Mouse (Mus musculus) midbrain, embryonic 16.5 days (tissue): ENCODE results near the gene Galnt3. TPM values are rescaled to one million over a fixed set of nuclear protein-coding genes. Genes with fewer than 3 reads are reported as not detected.

Source experiments
- ATAC-seq: fragments of 200-750 bp; cut with Nextera tagmentation; 2 replicates; pipeline ENCODE4 v1.8.0; 2017; ENCODE audit warnings: moderate TSS enrichment
- H3K27ac ChIP-seq: fragments of 300-500 bp; sonication (generic); 2 replicates; pipeline ENCODE4 v1.5.1; 2014; ENCODE audit warnings: mild to moderate bottlenecking, low read length, mixed read lengths
- H3K27me3 ChIP-seq: fragments of 300-500 bp; sonication (generic); 2 replicates; pipeline ENCODE4 v1.6.1; 2014; ENCODE audit warnings: low read depth, low read length, mixed read lengths; ENCODE audit not compliant: control insufficient read depth, insufficient read depth
- H3K36me3 ChIP-seq: fragments of 300-500 bp; sonication (generic); 2 replicates; pipeline ENCODE4 v1.6.1; 2014; ENCODE audit warnings: mild to moderate bottlenecking, low read length, moderate library complexity, mixed read lengths; ENCODE audit not compliant: control insufficient read depth, insufficient read depth
- H3K4me1 ChIP-seq: fragments of 300-500 bp; sonication (generic); 2 replicates; pipeline ENCODE4 v1.6.1; 2014; ENCODE audit warnings: mild to moderate bottlenecking, low read length, mixed read lengths; ENCODE audit not compliant: control insufficient read depth, insufficient read depth
- H3K4me2 ChIP-seq: fragments of 300-500 bp; sonication (generic); 2 replicates; pipeline ENCODE4 v1.6.1; 2014; ENCODE audit warnings: mild to moderate bottlenecking, low read length, mixed read lengths
- H3K4me3 ChIP-seq: fragments of 300-500 bp; sonication (generic); 2 replicates; pipeline ENCODE4 v1.5.1; 2014; ENCODE audit warnings: low read depth, mild to moderate bottlenecking, low read length, moderate library complexity, mixed read lengths
- H3K9ac ChIP-seq: fragments of 300-500 bp; sonication (generic); 2 replicates; pipeline ENCODE4 v1.6.1; 2014; ENCODE audit warnings: low read depth, low read length, mixed read lengths
- H3K9me3 ChIP-seq: fragments of 300-500 bp; sonication (generic); replicated peaks from 2 replicates; pipeline ENCODE4 v1.6.1; 2014; ENCODE audit warnings: mild to moderate bottlenecking, low read length, mixed read lengths; ENCODE audit not compliant: control insufficient read depth, poor library complexity, severe bottlenecking
- WGBS: fragments of 180-500 bp; shearing (Covaris S2); extraction: QIAGEN DNeasy Blood & Tissue Kit; methylation state at CpG from one replicate; pipeline ENCODE4 v1.1.7; 2014; 5-methylcytosine and 5-hydroxymethylcytosine counted together
- polyA plus RNA-seq: library from polyadenylated mRNA; unstranded; fragments of >200 nt; fragmentation: Nextera tagmentation; extraction: Ambion mirVana; gene quantifications from 2 replicates; pipeline ENCODE4 v1.2.1, GENCODE M21; 2015

Gene Galnt3
- polyA plus RNA-seq, 1 experiment from 2014 or later, result 2.0 TPM

- Histone ChIP-seq H3K4me2 (no peak overlapping the region), H3K36me3 (no peaks in the 10 kb centered on the region), H3K9ac (no peak overlapping the region), H3K4me3 (no peak overlapping the region), H3K27ac (no peak overlapping the region), H3K27me3 (no peaks in the 10 kb centered on the region), H3K4me1 (no peaks in the 10 kb centered on the region; the same call in 1 of the 2 replicates), H3K9me3 (no peaks in the 10 kb centered on the region)
- WGBS, result 46% methylated on average over 4 of the region's 4 CpGs
- ATAC-seq, result no peak
Observed at GRCm38 (mm10) chr2:66146473-66146872, 21.7 kb upstream of the Galnt3 start.

GRCm38 (mm10) chr2:66144770-66145169 is 20.0 kb upstream of the Galnt3 start:
- no peaks in the 10 kb centered on the region for H3K27me3 ChIP-seq
- H3K36me3 ChIP-seq, result no peaks in the 10 kb centered on the region
- no peaks in the 10 kb centered on the region; the same call in 1 of the 2 replicates for H3K4me1 ChIP-seq
- H3K9ac ChIP-seq, result no peak overlapping the region
- H3K4me3 ChIP-seq, result no peak overlapping the region
- no peak overlapping the region for H3K4me2 ChIP-seq
- no peaks in the 10 kb centered on the region for H3K9me3 ChIP-seq
- no peak for ATAC-seq
- H3K27ac ChIP-seq, result no peak overlapping the region
- whole genome bisulfite sequencing, result 74% methylated on average over 5 of the region's 5 CpGs

GRCm38 (mm10) chr2:66143284-66143683 is 18.5 kb upstream of the Galnt3 start:
- H3K4me2 ChIP-seq, result no peak overlapping the region
- H3K9ac ChIP-seq, result no peak overlapping the region
- H3K36me3 ChIP-seq, result no peaks in the 10 kb centered on the region
- H3K4me3 ChIP-seq, result no peak overlapping the region
- WGBS, result 92% methylated on average over 4 of the region's 4 CpGs
- no peaks in the 10 kb centered on the region for H3K9me3 ChIP-seq
- ATAC-seq, result no peak
- no peaks in the 10 kb centered on the region; the same call in 1 of the 2 replicates for H3K4me1 ChIP-seq
- H3K27ac ChIP-seq, result no peak overlapping the region
- H3K27me3 ChIP-seq, result no peaks in the 10 kb centered on the region

GRCm38 (mm10) chr2:66142711-66143110 is 17.9 kb upstream of the Galnt3 start:
- no peaks in the 10 kb centered on the region for H3K9me3 ChIP-seq
- H3K9ac ChIP-seq, result no peak overlapping the region
- no peak overlapping the region for H3K4me2 ChIP-seq
- 89% methylated on average over 2 of the region's 2 CpGs for WGBS
- no peak for ATAC-seq
- no peaks in the 10 kb centered on the region for H3K36me3 ChIP-seq
- H3K27me3 ChIP-seq, result no peaks in the 10 kb centered on the region
- no peak overlapping the region for H3K27ac ChIP-seq
- no peak overlapping the region for H3K4me3 ChIP-seq
- H3K4me1 ChIP-seq, result no peaks in the 10 kb centered on the region; the same call in 1 of the 2 replicates

- H3K4me3 ChIP-seq, result no peak overlapping the region
- WGBS, result 90% methylated on average over 2 of the region's 2 CpGs
- H3K4me1 ChIP-seq, result no peaks in the 10 kb centered on the region; the same call in 1 of the 2 replicates
- no peaks in the 10 kb centered on the region for H3K36me3 ChIP-seq
- no peak for ATAC-seq
- no peak overlapping the region for H3K9ac ChIP-seq
- no peaks in the 10 kb centered on the region for H3K27me3 ChIP-seq
- no peaks in the 10 kb centered on the region for H3K9me3 ChIP-seq
- H3K27ac ChIP-seq, result no peak overlapping the region
- no peak overlapping the region for H3K4me2 ChIP-seq
Observed at GRCm38 (mm10) chr2:66142268-66142667, 17.5 kb upstream of the Galnt3 start.

- H3K9ac ChIP-seq, result no peak overlapping the region
- WGBS, result 80% methylated on average over 4 of the region's 4 CpGs
- ATAC-seq, result no peak
- no peak overlapping the region for H3K4me2 ChIP-seq
- no peak overlapping the region for H3K4me3 ChIP-seq
- H3K27me3 ChIP-seq, result no peaks in the 10 kb centered on the region
- no peak overlapping the region for H3K27ac ChIP-seq
- H3K9me3 ChIP-seq, result no peaks in the 10 kb centered on the region
- H3K4me1 ChIP-seq, result no peaks in the 10 kb centered on the region
- H3K36me3 ChIP-seq, result no peaks in the 10 kb centered on the region
Observed at GRCm38 (mm10) chr2:66140246-66140645, 15.5 kb upstream of the Galnt3 start.

- whole genome bisulfite sequencing, result 73% methylated on average over 8 of the region's 8 CpGs
- H3K36me3 ChIP-seq, result no peaks in the 10 kb centered on the region
- H3K9ac ChIP-seq, result no peak overlapping the region
- no peak for ATAC-seq
- no peak overlapping the region for H3K27ac ChIP-seq
- no peak overlapping the region for H3K4me3 ChIP-seq
- H3K9me3 ChIP-seq, result no peaks in the 10 kb centered on the region
- no peaks in the 10 kb centered on the region for H3K27me3 ChIP-seq
- no peak overlapping the region for H3K4me2 ChIP-seq
- no peaks in the 10 kb centered on the region for H3K4me1 ChIP-seq
Observed at GRCm38 (mm10) chr2:66131862-66132544, 7.2 kb upstream of the Galnt3 start.

- Histone ChIP-seq H3K9me3 (no peaks in the 10 kb centered on the region), H3K4me2 (no peak overlapping the region), H3K9ac (no peak overlapping the region), H3K27ac (no peak overlapping the region), H3K4me1 (peaks cover 6% of the 10 kb centered on the region; the same call in 1 of the 2 replicates), H3K4me3 (no peak overlapping the region), H3K36me3 (no peaks in the 10 kb centered on the region), H3K27me3 (no peaks in the 10 kb centered on the region)
- 90% methylated on average over 2 of the region's 2 CpGs for WGBS
- no peak for ATAC-seq
Observed at GRCm38 (mm10) chr2:66128941-66129340, 4.1 kb upstream of the Galnt3 start.

GRCm38 (mm10) chr2:66127541-66127940 is 2.7 kb upstream of the Galnt3 start:
- WGBS, result 72% methylated on average over 1 of the region's 1 CpGs
- no peak for ATAC-seq
- H3K4me3 ChIP-seq, result no peak overlapping the region

More at GRCm38 (mm10) chr2:66127541-66127940, 2.7 kb upstream of the Galnt3 start:
- Histone ChIP-seq H3K9me3 (no peaks in the 10 kb centered on the region), H3K4me1 (peaks cover 10% of the 10 kb centered on the region), H3K4me2 (no peak overlapping the region), H3K36me3 (no peaks in the 10 kb centered on the region), H3K27me3 (peaks cover 2% of the 10 kb centered on the region), H3K9ac (no peak overlapping the region), H3K27ac (no peak overlapping the region)
